Mouse (Mus musculus) MEL (cell line): ENCODE measurements around the gene Plb1. TPM values are rescaled to one million over a fixed set of nuclear protein-coding genes. Genes with fewer than 3 reads are reported as not detected.

Experiments used
- DNase-seq: peaks from one replicate; pipeline ENCODE4 v3.0.0; 2011; ENCODE audit warnings: low read depth, low spot score
- H3K27ac ChIP-seq: 2 replicates; pipeline ENCODE4 v1.5.1; 2012; ENCODE audit warnings: low read depth, mild to moderate bottlenecking, control low read depth, low read length, moderate library complexity; ENCODE audit not compliant: control insufficient read depth
- H3K27me3 ChIP-seq, 2 experiments: fragments of 150-350 bp in 1 of 2; sonication (generic) in 1 of 2; 2 replicates each; pipeline ENCODE4 v1.6.1; 2012; ENCODE audit warnings: low read length in 2 of 2, mild to moderate bottlenecking in 2 of 2, improper control_type of control experiment in 1 of 2, moderate library complexity in 1 of 2; ENCODE audit not compliant: insufficient read depth in 2 of 2, control insufficient read depth in 1 of 2
- H3K36me3 ChIP-seq, 2 experiments: 2 replicates each; pipeline ENCODE4 v1.6.1; 2012 to 2014; ENCODE audit warnings: low read length in 2 of 2, improper control_type of control experiment in 1 of 2, inconsistent platforms in 1 of 2, mild to moderate bottlenecking in 1 of 2; ENCODE audit not compliant: insufficient read depth in 2 of 2, control insufficient read depth in 1 of 2
- H3K4me1 ChIP-seq, 2 experiments: fragments of 150-350 bp in 1 of 2; sonication (generic) in 1 of 2; 2 replicates each; pipeline ENCODE4 v1.6.1; 2012; ENCODE audit warnings: low read length in 2 of 2, improper control_type of control experiment in 1 of 2, mild to moderate bottlenecking in 1 of 2; ENCODE audit not compliant: insufficient read depth in 2 of 2, control insufficient read depth in 1 of 2
- H3K4me3 ChIP-seq, 2 experiments: fragments of 150-350 bp in 1 of 2; sonication (generic) in 1 of 2; 2 replicates each; pipeline ENCODE4 v1.5.1; 2012; ENCODE audit warnings: low read depth in 2 of 2, low read length in 2 of 2, mild to moderate bottlenecking in 2 of 2, moderate library complexity in 2 of 2, control low read depth in 1 of 2, improper control_type of control experiment in 1 of 2; ENCODE audit not compliant: control insufficient read depth in 1 of 2, insufficient read depth in 1 of 2
- H3K79me2 ChIP-seq: 2 replicates; pipeline ENCODE4 v1.6.1; 2012; ENCODE audit warnings: mild to moderate bottlenecking, low read length, moderate library complexity; ENCODE audit not compliant: control insufficient read depth, poor library complexity, insufficient read depth
- H3K9ac ChIP-seq: 2 replicates; pipeline ENCODE4 v1.6.1; 2012; ENCODE audit warnings: low read depth, mild to moderate bottlenecking, control low read depth, low read length, moderate library complexity; ENCODE audit not compliant: control insufficient read depth, poor library complexity, severe bottlenecking
- H3K9me3 ChIP-seq: fragments of 150-350 bp; sonication (generic); replicated peaks from 2 replicates; pipeline ENCODE4 v1.6.1; 2012; ENCODE audit warnings: mild to moderate bottlenecking, low read length, improper control_type of control experiment, moderate library complexity; ENCODE audit not compliant: insufficient read depth
- CHD1 ChIP-seq: IDR thresholded peaks from 2 replicates; pipeline ENCODE4 v1.6.1; 2012; ENCODE audit warnings: low read depth, mild to moderate bottlenecking, inconsistent platforms, low read length, improper control_type of control experiment
- E2F4 ChIP-seq: IDR thresholded peaks from 2 replicates; pipeline ENCODE4 v1.6.1; 2011; ENCODE audit warnings: low read depth, low read length, improper control_type of control experiment, borderline replicate concordance
- ELF1 ChIP-seq: IDR thresholded peaks from 2 replicates; pipeline ENCODE4 v1.6.1; 2014; ENCODE audit warnings: low read depth, mild to moderate bottlenecking, inconsistent platforms, low read length, improper control_type of control experiment, moderate library complexity
- EP300 ChIP-seq, 2 experiments: IDR thresholded peaks; 2 replicates each; pipeline ENCODE4 v1.6.1; 2011; ENCODE audit warnings: improper control_type of control experiment in 2 of 2, low read length in 2 of 2, low read depth in 1 of 2, mild to moderate bottlenecking in 1 of 2
- GATA1 ChIP-seq: IDR thresholded peaks from 2 replicates; pipeline ENCODE4 v1.6.1; 2011; ENCODE audit warnings: low read depth, low read length, improper control_type of control experiment
- MAFK ChIP-seq: IDR thresholded peaks from 2 replicates; pipeline ENCODE4 v1.6.1; 2011; ENCODE audit warnings: low read depth, mild to moderate bottlenecking, low read length, improper control_type of control experiment, borderline replicate concordance
- MAX ChIP-seq: IDR thresholded peaks from 2 replicates; pipeline ENCODE4 v1.6.1; 2011; ENCODE audit warnings: low read length, improper control_type of control experiment
- MAZ ChIP-seq: IDR thresholded peaks from 2 replicates; pipeline ENCODE4 v1.6.1; 2012; ENCODE audit warnings: low read depth, mild to moderate bottlenecking, inconsistent platforms, low read length, improper control_type of control experiment
- MEF2A ChIP-seq: IDR thresholded peaks from 2 replicates; pipeline ENCODE4 v1.6.1; 2014; ENCODE audit warnings: low read depth, mild to moderate bottlenecking, inconsistent platforms, low read length, improper control_type of control experiment; ENCODE audit not compliant: poor library complexity, insufficient replicate concordance, severe bottlenecking; ENCODE audit errors: extremely low read depth
- MYC ChIP-seq: IDR thresholded peaks from 2 replicates; pipeline ENCODE4 v1.6.1; 2011; ENCODE audit warnings: low read depth, mild to moderate bottlenecking, low read length, improper control_type of control experiment, moderate library complexity
- NELFE ChIP-seq: IDR thresholded peaks from 2 replicates; pipeline ENCODE4 v1.6.1; 2011; ENCODE audit warnings: low read depth, low read length, improper control_type of control experiment
- NRF1 ChIP-seq: IDR thresholded peaks from 2 replicates; pipeline ENCODE4 v1.6.1; 2014; ENCODE audit warnings: low read depth, mild to moderate bottlenecking, inconsistent platforms, low read length, improper control_type of control experiment, moderate library complexity; ENCODE audit not compliant: poor library complexity, insufficient read depth, severe bottlenecking
- POLR2A ChIP-seq, 2 experiments: IDR thresholded peaks; 2 replicates each; pipeline ENCODE4 v1.6.1; 2011 to 2012; ENCODE audit warnings: low read length in 2 of 2, mild to moderate bottlenecking in 2 of 2, control low read depth in 1 of 2, improper control_type of control experiment in 1 of 2, low read depth in 1 of 2, moderate library complexity in 1 of 2; ENCODE audit not compliant: control insufficient read depth in 1 of 2, insufficient read depth in 1 of 2, poor library complexity in 1 of 2
- POLR2AphosphoS2 ChIP-seq: IDR thresholded peaks from 2 replicates; pipeline ENCODE4 v1.6.1; 2011; ENCODE audit warnings: low read length, improper control_type of control experiment
- POLR2AphosphoS5 ChIP-seq: IDR thresholded peaks from 2 replicates; pipeline ENCODE4 v1.6.1; 2012; ENCODE audit warnings: low read depth, borderline replicate concordance, mild to moderate bottlenecking, inconsistent platforms, low read length, moderate library complexity, mixed read lengths
- RAD21 ChIP-seq: IDR thresholded peaks from 2 replicates; pipeline ENCODE4 v1.6.1; 2011; ENCODE audit warnings: mild to moderate bottlenecking, low read depth, low read length, improper control_type of control experiment
- RCOR1 ChIP-seq: IDR thresholded peaks from 2 replicates; pipeline ENCODE4 v1.6.1; 2012; ENCODE audit warnings: low read depth, mild to moderate bottlenecking, inconsistent platforms, low read length, improper control_type of control experiment
- SMC3 ChIP-seq: IDR thresholded peaks from 2 replicates; pipeline ENCODE4 v1.6.1; 2011; ENCODE audit warnings: low read depth, low read length, improper control_type of control experiment
- TAL1 ChIP-seq: IDR thresholded peaks from 2 replicates; pipeline ENCODE4 v1.6.1; 2012; ENCODE audit warnings: mild to moderate bottlenecking, inconsistent platforms, low read length, moderate library complexity, mixed read lengths
- TBP ChIP-seq: IDR thresholded peaks from 2 replicates; pipeline ENCODE4 v1.8.0; 2011; ENCODE audit warnings: low read depth, low read length, improper control_type of control experiment
- TCF12 ChIP-seq: IDR thresholded peaks from 2 replicates; pipeline ENCODE4 v1.6.1; 2014; ENCODE audit warnings: low read depth, mild to moderate bottlenecking, inconsistent platforms, low read length, improper control_type of control experiment, moderate library complexity
- UBTF ChIP-seq: IDR thresholded peaks from 2 replicates; pipeline ENCODE4 v1.6.1; 2012; ENCODE audit warnings: low read depth, mild to moderate bottlenecking, inconsistent platforms, low read length, improper control_type of control experiment, moderate library complexity, borderline replicate concordance; ENCODE audit not compliant: insufficient read depth
- USF1 ChIP-seq: IDR thresholded peaks from 2 replicates; pipeline ENCODE4 v1.6.1; 2014; ENCODE audit warnings: low read depth, mild to moderate bottlenecking, inconsistent platforms, low read length, improper control_type of control experiment, moderate library complexity
- ZC3H11A ChIP-seq: IDR thresholded peaks from 2 replicates; pipeline ENCODE4 v1.6.1; 2012; ENCODE audit warnings: low read depth, mild to moderate bottlenecking, inconsistent platforms, low read length, improper control_type of control experiment
- ZKSCAN1 ChIP-seq: IDR thresholded peaks from 2 replicates; pipeline ENCODE4 v1.6.1; 2012; ENCODE audit warnings: low read depth, mild to moderate bottlenecking, inconsistent platforms, low read length, improper control_type of control experiment, moderate library complexity
- polyA plus RNA-seq, 2 experiments: library from polyadenylated mRNA; stranded (reverse) in 1 of 2; unstranded in 1 of 2; fragments of >175 nt in 1 of 2; fragments of >200 nt in 1 of 2; gene quantifications; 2 replicates each; pipeline versions ENCODE4 v1.2.1 to v1.2.4; 2012; ENCODE audit warnings: low replicate concordance in 2 of 2, low read depth in 1 of 2; ENCODE audit not compliant: insufficient read length in 2 of 2, insufficient read depth in 1 of 2, missing spikeins in 1 of 2
- total RNA-seq: library from RNA; depleted of rRNA; stranded (reverse); fragments of 300-350 nt; gene quantifications from 2 replicates; pipeline ENCODE4 v1.2.3, GENCODE M21; 2012

Plb1 gene
- total and polyA plus RNA-seq, 3 experiments = not detected

DNA sequence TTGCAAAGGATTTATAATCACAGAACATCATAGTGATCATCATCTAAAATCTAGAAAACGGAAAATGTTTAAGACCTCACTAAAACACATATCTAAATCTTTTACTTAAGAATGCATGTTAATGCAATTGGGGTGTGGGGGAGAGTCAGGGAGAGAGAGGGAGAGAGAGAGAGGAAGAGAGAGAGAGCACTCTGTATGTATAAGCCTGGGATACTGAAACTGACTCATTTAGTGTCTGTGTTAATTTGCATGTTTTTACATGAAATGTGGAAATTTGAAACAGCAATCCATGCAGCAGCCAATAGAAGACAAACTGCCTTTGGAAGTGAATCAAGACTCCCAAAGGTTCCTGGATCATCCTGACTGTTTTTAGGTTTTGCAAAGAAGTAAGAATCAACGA lies 181.1 kb downstream of the Plb1 start:
- H3K9ac ChIP-seq = no peak overlapping the region
- peaks cover 3 to 7% of the 10 kb centered on the region in 2 experiments; a peak in 3 of 4 replicates for H3K27me3 ChIP-seq
- H3K4me1 ChIP-seq = peaks cover 0 to 7% of the 10 kb centered on the region in 2 experiments; a peak in 2 of 4 replicates
- no peaks in the 10 kb centered on the region for H3K9me3 ChIP-seq
- 0 out of 4 replicates have a peak, but pooled peaks cover 0 to 2% of the 10 kb centered on the region in 2 experiments for H3K36me3 ChIP-seq
- H3K4me3 ChIP-seq = no peak overlapping the region
- no peaks in the 10 kb centered on the region for H3K79me2 ChIP-seq
- TF ChIP-seq TAL1 (no peak), POLR2AphosphoS5 (no peak), CHD1 (no peak), MYC (no peak), UBTF (no peak), POLR2A (IDR thresholded peaks at IDR 0.05; ENCODE audit: control insufficient read depth in 1 of 2, insufficient read depth in 1 of 2, low read depth in 1 of 2, low read length in 2 of 2, poor library complexity in 1 of 2) (no peak), MAX (no peak), ELF1 (no peak), MAFK (no peak), NRF1 (no peak), NELFE (no peak), E2F4 (no peak), USF1 (no peak), TCF12 (no peak), MAZ (no peak), POLR2AphosphoS2 (no peak), SMC3 (no peak), TBP (no peak), MEF2A (no peak), ZKSCAN1 (no peak)
- TF ChIP-seq, all 39 proteins: peak for 0
- no peak for DNase-seq
- no peak overlapping the region for H3K27ac ChIP-seq

DNA sequence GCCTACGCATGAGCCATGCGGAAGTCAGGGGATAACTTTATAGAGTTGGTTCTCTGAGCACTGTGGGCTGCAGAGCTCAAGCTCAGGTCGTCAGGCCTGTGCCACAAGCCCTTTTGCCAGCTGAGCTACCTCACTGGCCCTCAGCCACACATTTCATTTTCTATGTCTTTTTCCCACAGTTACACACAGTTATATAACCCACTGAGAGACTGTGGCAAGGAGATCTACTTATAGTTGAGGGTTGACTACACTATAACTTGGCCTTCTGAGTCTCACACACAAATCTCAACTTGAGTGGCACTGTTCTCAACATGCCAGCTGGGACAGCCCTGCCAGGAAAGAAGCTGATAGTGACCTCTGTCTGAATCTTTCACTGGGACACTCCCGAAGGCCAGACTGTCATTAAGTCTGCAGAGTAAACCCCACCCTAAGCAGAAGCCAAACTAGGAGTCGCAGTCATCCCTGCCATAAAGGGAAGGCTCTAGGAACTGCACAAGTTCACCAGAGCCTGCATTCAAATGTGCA lies 182.0 kb downstream of the Plb1 start:
- Histone ChIP-seq H3K4me1 (peaks cover 0 to 7% of the 10 kb centered on the region in 2 experiments; a peak in 2 of 4 replicates), H3K36me3 (0 out of 4 replicates have a peak, but pooled peaks cover 0 to 2% of the 10 kb centered on the region in 2 experiments), H3K9ac (no peak overlapping the region), H3K9me3 (no peaks in the 10 kb centered on the region)
- no peak for DNase-seq
- TF ChIP-seq EP300 (IDR thresholded peaks at IDR 0.05; ENCODE audit: low read depth in 1 of 2, low read length in 2 of 2) (no peak), MEF2A (no peak), RAD21 (no peak), MAFK (no peak), GATA1 (no peak), NELFE (no peak), ZC3H11A (no peak), POLR2AphosphoS5 (no peak), ELF1 (no peak), RCOR1 (no peak)
- TF ChIP-seq, all 39 proteins: peak for 0
- Histone ChIP-seq H3K4me3 (no peak overlapping the region), H3K27ac (no peak overlapping the region), H3K27me3 (peaks cover 2 to 5% of the 10 kb centered on the region in 2 experiments; a peak in 1 of 4 replicates), H3K79me2 (no peaks in the 10 kb centered on the region)
